Mouse (Mus musculus): ENCODE measurements around the gene Olfr976.
"Not testable (repeated sequence)": the region's sequence is repeated elsewhere in the genome, so short reads cannot be mapped to it uniquely, and the experiment has no call there.

The Olfr976 gene

DNA sequence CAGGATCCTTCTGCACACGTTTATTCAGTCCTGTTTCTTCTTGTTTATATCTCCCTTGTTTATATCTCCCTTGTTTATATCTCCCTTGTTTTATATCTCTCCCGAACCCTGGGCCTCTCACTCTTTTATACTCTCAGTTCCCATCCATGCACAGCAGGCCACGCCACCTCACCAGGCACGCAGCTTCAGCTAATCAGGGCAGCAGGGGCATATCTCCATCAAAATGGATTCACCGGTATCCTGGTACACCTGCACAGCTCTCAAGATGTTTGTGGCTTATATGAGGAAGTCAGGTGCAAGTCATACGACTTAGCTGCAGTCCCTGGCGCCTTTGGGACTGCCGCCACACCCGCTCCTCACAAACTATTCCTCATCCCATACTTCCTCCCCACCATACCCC, at the start of gene Olfr976:
Olfr976 (minus strand) TSS at position 101 of the 400 bp plus-strand sequence.
- not testable (repeated sequence) for DNase-seq

DNA sequence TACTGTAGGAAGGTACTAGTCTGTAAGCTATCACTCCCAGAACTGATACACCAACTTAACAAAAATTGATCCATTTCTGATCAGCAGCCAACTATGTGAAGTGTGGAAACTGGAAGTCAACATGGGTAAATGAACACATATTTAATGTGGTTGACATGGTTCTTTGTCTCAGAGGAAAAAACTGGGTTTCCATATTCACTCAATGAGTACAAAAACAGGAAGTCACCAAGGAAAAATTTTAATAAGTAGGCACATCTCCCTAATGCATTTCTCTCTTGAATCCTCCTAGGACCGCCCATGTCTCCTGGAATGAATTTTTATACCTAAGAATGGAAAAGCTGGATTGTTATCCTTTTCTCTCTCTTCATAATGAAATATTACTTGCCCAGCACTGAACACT, 48.5 kb upstream of the Olfr976 start, which contains the start of gene Olfr980:
Olfr980 (minus strand) TSS at position 101 of the 400 bp plus-strand sequence.
- no peak for DNase-seq

DNA sequence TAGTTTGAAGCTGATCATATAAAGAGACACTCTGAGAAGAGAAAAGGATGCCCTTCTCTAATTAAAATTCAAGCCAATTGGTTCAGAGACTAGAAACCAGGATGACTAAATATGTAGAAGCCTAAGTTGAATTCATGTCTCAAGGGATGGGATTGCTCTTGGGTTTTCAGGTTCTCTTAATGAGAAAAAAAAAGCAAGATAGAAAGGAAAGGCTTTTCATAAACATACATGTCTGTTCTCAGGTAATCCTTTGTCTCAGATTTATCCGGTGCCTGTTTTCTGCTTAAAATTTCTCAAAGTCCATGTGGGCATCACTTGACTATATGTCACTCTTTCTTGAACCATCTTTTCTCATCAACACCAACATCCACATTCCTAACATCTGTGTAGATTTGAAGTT, 42.4 kb upstream of the Olfr976 start, which contains the start of gene Olfr979:
Olfr979 (minus strand) TSS at position 101 of the 400 bp plus-strand sequence.
- no peak for DNase-seq

DNA sequence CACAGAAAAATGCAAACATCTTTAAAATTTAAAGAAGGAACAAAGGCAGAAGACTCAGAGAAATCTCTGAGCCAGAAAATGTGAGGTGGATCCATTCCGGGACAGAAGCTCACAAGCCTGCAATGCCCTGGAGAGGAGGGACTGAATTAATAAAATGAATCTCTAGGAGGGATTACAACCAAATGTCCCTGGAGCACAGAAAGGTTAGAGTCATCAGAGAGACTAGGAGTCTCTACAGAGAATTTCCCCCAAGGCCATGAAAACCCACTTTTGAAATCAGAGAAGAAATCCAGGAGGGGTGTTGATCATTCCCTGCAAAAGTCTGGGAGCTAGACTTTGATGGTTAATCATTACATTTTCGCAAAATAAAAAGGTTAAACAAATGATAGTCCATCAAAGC, 30.9 kb upstream of the Olfr976 start, which contains the start of gene Olfr978:
Olfr978 (plus strand) TSS at position 301 of the 400 bp plus-strand sequence.
- no peak for DNase-seq

DNA sequence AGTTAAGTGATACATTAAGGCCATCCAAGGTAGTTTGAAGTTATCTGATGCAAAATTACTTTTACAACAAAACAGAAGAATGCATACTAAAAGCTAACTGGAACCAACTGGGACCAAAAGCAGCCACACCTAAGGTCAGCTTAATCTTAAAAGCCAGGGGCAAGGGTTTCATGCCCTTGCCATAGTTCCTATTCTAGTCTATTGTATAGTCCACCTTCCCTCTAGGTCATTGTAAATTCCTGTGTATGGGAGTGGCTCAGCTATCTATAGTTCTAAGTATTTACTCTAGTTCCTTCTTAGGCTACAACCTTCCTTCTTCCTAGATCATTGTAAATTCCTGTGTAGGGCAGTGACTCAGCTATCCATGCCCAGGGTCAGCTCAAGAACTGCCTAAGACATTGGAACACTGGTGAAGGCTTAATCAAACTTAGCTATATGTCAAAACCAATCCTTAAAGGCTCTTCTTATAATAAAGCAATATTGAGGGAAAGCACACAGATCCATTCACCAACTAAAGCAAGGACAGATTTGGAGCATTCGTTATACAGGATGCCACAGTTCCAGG, 15.7 kb upstream of the Olfr976 start:
- not testable (repeated sequence) for DNase-seq

DNA sequence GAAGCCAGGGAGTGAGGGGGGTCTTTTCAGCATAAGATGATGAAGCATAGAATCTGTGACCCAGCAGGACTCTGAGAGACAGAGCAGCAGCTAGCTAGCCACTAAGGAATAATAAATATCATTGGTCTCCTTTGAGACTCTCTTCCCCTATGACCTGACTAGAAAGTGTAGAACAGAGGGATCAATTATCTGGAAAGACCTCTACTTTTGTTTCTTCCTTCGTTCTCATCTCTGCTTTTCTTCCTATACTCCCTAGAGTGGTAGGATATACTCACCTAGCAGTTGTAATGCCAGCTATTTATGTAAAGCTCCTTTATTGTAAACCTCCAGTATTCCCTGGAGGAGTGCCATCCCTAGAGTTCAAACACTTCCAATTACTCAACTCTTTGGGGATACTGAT, 9.0 kb downstream of the Olfr976 start, which contains the start of gene Olfr975:
Olfr975 (minus strand) TSS at position 101 of the 400 bp plus-strand sequence.
- DNase-seq, result no peak

DNA sequence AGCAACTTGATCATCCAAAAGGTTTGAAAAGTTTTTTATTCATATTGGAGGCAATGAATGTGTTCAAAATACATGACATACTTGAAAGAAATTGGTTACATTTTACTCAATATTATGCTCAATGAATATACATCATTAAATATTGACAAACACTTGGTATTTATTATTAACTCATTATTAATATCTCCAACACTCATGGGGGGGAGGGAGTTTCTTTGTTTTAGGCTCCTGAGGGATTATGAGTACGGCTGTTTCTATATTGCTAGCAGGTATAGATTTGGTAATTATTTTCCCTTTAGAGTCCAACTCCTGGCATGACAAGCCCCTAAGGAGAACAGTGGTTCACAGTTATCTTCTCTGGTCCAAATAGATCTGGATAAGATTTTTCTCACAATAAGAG, 23.7 kb downstream of the Olfr976 start, which contains the start of gene Olfr974:
Olfr974 (plus strand) TSS at position 301 of the 400 bp plus-strand sequence.
- DNase-seq, result no peak

DNA sequence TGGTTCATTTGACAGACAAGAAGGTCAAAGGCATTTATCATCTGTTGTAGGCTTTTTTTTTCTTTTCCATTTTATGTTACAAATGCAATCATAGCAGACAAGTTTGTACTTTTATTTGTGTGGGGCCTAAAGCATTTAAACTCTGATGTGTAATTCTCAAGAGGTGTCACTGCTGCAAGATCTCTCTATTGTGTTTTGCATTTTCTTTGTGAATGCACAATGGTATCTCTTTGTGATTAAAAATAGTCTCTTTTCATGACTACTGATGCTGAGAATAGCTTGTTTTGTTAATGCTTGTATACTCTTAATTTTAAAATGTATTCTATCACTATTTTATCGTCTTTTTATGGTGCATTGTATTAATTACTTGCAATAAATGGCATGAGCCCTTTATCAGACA, 32.1 kb downstream of the Olfr976 start:
- not testable (repeated sequence) for DNase-seq

DNA sequence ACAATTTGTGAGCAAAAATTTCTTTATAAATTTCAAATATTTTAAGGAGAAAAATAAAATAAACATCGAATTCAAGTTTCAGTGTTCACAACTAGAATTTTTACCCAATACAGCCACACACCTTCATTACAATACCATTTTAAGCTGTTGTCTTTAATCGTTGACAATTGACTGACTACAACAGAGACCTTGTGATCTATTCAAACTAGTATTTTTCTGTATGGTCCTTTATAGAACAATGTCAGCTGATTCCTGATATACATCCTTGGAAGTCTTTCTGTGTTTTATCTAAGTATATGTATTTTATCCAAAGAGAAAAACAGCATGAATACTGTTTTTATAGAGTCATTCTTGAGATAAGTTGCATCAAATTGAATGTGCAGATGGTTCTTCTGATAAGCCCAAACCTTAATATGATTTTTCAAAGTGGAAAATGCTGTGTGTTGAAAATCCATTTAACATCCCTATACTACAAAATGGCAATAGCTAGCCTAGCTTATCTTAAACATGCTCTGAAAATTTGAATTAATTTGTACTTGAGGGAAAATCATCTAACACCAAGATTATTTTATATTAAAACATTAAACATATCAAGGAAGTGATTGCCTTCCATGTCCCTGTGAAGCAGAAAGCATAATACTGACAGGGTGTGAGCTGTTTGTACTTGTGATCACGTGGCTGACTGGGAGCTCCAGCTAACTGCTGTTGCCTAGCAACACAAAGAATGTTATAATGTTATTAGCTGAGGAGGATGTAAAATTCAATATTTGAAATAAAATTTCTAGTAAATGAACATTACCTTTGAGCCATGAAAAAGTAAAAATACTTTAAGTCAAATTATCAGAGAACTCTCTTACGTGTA, 32.7 kb downstream of the Olfr976 start:
- not testable (repeated sequence) for DNase-seq

DNA sequence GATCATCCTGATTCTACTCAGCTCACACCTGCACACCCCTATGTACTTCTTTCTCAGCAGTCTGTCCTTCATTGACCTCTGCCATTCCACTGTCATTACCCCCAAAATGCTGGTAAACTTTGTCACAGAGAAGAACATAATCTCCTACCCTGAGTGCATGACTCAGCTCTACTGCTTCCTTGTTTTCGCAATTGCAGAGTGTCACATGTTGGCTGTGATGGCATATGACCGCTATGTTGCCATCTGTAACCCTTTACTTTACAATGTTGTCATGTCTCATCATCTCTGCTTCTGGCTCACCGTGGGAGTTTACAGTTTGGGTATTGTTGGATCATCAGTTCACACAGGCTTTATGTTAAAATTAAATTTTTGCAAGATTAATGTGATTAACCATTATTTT, 51.0 kb downstream of the Olfr976 start:
- DNase-seq, result no peak

DNA sequence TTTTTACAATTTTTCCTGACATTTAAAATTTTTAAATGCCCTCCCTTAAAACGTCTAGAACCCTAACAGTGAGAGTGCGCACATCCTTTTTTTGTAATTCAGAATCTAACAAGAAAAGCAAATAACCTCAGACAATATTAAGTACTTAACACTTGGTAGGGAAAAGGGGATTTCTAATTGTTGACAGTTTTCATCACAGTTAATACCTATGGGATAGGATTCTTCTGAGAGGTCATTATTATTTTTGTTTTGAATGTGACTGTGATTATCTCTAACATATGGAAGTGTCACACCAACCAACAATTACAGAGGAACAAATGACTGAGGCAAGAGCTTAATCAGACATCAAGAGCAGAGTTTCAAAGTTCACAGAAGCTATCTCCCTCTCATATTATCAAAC, 53.9 kb downstream of the Olfr976 start, which contains the start of gene Olfr229:
Olfr229 (plus strand) TSS at position 301 of the 400 bp plus-strand sequence.
- DNase-seq, result no peak

DNA sequence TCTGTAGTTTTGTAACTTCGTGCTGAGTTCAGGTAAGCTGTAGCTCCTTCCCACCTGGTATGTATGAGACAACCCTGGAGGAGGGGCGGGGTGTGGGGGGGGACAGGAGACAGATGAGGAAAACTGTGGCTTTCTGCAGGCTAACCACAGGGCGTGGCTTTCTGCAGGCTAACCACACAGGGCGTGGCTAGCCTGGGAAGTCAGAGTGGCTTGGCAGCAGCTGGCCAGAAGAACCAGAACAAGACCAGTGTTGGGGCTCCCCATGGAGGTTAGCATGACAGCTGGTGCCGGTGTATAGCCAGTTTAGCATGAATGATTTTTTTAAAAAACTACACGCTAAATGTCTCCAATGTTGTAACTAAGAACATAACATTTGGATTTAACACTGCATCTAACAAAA, 55.8 kb downstream of the Olfr976 start:
- no peak for DNase-seq

Data from thymus, adult 18-20 months (tissue).